Mouse (Mus musculus) layer of hippocampus, adult 9-11 months (tissue): ENCODE measurements around the gene Dis3l2.

ENCODE experiments used
- DNase-seq: peaks from one replicate; pipeline ENCODE4 v3.0.0; 2022

Gene Dis3l2

DNA sequence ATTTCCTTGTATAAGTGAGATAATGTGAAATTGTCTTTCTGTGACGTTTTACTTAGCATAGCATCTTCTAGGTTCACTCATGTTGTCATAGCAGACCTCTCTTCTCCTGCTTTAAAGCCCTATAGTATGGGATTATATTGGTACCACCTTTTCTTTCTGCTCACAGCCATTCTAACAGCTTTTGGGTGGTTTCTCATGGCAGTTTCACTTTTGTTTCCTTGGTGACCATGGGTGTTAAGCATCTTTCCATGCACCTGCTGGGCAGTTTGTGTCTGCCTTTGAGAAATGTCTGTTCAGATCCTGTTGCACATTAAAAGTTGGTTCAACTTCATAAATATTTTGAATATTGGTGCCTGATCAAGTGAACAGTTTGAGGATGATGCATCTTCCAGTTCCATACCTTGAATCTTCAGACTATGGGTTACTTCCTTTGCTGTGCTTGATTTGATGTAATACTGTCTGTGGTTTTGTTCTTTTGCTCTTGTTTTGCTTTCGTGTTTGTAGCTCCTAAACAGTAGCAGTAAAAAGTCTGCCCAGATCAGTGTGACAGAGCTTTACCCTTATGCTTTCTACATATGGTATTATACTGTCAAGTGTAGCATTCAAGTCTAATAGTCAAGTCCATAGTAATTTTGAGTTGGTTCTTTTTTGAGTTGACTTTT, 29.7 kb downstream of the Dis3l2 start:
- DNase-seq: no peak

DNA sequence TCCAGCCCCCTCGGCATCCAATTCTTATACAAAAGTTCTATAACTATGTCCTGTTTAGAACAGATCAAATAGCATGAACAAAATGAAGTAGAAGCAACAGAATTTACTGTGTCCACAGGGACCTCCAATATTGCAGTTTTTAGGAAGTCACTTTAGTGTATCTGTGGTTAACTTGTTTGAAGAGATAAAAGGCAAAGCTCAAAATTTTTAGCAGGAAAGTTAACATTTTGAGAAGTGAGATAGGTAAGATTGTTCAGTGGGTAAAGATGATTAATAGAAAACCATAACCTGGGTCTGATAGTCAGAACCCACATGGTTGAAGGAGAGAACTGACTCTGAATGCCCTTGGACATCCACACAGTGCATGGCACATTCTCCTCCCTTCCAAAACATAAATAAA, 32.8 kb downstream of the Dis3l2 start:
- DNase-seq: no peak

DNA sequence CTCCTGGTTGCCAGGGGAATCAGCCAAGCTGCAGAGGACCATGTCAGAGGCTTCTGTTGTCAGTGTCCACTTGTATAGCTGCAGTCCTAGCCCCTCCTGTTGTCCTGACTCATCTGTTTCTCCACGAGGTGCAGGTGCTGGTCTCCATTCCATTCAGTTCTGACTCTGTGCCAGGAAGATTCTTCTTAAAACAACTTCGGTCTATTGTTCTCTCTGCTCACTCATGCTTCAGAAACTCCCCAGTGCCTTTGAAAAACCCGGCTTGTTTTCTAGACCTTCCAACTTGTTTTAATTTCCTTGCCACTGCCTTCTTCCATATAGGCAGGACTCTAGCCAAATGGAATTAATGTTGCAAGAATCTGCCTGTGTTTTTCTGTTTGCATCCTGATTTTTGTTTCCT, 39.3 kb downstream of the Dis3l2 start:
- DNase-seq: no peak

DNA sequence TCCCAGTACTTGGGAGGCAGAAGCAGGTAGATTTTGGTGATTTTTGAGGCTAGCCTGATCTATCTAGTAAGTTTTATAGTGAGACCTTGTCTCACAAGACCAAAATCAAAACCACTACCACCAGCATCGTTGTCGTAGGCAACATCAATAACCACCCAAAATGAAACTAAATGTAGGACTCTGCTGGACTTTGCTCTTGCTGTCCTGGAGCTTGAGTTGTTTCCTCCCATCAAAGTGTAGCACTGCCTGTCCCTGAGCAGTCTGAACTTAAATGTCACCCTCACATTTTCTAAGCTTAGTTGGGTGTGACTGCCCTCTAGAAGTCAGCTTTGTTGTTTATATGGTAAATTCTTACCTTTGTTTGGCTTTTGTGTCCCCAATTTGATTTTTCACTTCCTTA, 43.4 kb downstream of the Dis3l2 start:
- no peak for DNase-seq

- no peak for DNase-seq
Measured at GRCm38 (mm10) chr1:86750094-86750493, 46.5 kb downstream of the Dis3l2 start.

DNA sequence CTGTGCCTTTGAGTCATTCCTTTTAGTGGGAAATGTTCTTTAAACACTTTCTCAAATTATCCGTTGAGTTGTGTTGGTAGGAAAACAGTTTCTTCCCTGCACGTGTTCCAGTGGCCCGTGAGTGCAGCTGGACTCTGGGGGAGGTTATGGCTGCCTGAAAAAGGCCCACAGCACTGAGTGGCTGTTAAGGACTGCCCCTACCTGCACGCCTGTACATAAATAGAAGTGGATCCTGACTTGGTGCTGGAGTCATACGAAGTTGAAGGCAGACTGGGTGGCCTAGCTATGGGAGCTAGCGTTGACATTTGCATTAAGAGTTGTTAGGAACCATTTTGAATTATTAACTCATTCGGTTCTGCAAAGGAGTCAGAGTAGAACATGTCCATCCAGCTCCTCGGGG, 49.8 kb downstream of the Dis3l2 start:
- no peak for DNase-seq

- no peak for DNase-seq
Measured at GRCm38 (mm10) chr1:86754335-86754734, 50.7 kb downstream of the Dis3l2 start.

DNA sequence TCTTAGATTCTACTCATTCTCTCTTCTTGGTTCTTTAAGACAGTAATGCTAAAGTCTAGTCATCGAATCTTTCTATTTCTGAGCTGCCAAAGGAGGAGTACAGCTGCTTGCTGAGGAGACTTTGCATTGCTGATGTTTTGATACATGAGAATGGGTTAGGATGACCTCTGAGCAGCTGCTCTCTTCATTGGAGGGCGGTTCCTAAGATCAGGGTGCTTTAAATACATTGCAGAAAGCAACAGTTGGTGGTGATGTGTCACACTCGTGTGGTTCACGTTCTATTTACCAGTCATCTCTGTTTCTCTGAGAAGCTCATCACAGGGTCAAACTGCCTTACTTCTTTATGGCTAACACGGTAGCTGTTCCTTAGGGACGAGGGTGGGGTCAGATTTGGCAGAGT, 54.5 kb downstream of the Dis3l2 start:
- DNase-seq: no peak

DNA sequence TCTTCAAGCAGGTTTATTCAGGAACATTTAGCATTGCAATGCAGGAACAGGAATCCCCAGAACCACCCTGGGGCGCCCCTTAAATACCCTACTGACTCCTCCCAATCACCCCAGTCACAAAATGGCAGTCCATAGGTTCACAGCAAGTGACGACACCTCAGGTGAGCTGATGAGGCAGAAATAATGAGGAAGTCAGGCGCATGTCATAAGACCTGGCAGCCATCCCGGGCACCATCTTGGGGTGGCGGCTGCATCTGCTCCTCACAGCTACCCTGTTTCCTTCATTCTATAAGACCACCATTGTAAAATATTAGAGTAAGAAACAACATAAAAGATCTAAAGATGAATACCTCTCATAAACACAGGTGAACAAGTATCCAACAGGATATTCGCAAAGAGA, 58.6 kb downstream of the Dis3l2 start:
- DNase-seq: no peak

DNA sequence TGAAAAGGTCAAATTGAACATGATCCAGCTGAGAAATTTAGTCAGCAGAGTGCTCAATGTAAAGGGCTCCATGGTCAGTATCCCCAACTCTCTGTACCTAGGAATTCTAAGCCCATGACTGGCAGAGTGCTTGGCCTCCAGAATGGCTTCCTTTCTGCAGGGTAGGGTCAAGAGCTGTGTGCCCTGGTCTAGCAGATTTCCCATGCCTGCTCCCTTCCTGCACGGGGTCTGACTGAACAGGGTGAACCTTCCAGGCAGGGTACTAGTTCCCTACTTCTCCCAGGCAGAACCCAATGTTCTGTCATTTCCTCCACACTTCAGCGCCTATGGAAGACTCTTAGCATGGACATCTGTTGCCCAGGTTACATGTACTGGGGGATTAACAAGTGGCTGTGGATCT, 97.6 kb downstream of the Dis3l2 start:
- DNase-seq: no peak

DNA sequence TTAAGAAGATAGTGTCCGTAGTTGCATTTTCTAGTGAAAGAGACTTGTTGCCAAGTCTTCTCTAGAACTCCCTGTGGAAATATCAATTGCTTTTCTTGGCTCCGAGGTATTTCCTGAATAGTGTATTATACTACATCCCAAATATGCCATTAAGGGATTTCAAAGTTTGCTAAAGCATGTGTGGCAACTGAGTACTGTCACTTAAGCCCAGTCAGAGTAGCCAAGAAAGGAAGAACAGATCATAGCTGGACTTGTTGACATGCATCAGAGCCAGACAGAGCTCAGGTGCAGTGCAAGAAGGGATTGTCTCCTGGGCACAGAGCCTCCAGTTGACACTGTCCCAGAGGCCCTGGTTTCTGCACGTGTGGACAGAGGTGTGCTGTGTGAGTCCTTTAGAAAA, 108.1 kb downstream of the Dis3l2 start:
- no peak for DNase-seq

- no peak for DNase-seq
Measured at GRCm38 (mm10) chr1:86822266-86822665, 118.7 kb downstream of the Dis3l2 start.

DNA sequence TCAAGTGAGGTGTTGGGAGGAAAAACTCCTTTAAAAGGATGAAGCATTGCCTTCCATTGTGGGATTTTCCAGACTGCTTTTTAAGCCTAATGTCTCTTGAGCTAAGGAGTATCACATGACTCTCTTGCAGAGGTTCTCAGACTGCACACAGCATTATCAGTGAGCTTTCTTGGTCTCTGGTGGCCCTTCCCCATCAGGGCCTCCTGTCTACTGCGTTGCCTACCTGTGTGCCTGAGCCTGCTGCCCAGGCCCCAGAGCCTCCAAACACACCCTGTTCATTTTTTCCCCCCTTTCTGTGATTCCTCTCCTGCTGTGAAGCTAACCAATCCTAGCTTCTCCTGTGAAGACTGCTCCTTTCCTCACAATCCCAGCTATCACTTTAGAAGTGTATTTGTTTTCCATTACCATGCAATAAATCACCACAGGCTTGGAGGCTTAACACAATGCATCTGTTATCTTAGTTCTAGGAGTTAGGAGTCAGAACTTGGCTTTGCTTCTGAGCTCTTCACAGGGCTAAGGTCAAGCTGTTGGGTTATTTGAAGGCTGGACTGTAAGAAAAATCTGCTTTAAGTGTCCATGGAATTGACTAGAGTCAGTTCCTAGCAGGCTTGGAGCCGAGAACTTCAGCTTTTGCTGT, 130.9 kb downstream of the Dis3l2 start:
- no peak for DNase-seq

- DNase-seq: peak; percentile 10
Measured at GRCm38 (mm10) chr1:86834988-86835387, 131.4 kb downstream of the Dis3l2 start.

GRCm38 (mm10) chr1:86850754-86851153, 147.1 kb downstream of the Dis3l2 start:
- DNase-seq: no peak

- no peak for DNase-seq
Measured at GRCm38 (mm10) chr1:86858876-86859275, 155.3 kb downstream of the Dis3l2 start.

DNA sequence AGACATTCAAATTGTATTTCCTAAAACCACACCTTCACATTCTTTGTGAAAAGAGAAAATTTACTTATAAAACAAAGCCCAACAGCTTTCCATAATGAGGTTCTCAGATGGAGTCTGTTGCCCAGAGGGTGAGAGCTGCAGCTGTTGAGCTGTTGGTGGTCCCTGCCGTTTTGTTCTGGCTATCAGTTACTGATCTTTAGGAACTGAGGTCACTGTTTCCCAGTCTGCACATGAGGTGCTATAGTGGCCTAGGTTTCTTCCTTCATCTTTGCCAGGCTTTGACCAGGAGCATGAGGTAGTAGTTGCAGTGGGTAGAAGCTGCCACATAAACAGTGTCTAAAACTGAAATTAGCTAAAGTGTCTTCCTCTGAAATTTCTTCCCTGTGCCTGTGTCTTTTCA, 155.8 kb downstream of the Dis3l2 start:
- DNase-seq: no peak

DNA sequence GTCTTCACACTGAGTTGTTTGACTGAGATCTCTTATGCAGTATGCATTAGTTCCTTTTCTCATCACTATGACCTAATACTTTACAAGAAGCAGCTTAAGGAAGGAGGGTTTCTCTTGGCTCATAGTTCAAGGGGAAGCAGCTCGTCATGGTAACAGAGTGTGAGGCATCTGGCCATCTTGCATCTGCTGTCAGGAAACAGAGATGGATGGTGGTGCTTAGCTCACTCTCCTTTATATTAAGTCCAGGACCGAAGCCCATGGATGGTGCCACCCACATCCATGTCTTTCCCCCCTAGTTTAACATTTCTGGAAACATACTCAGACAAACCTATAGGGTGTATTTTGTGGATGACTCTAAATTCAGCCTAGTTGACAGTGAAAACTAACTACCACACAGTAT, 170.1 kb downstream of the Dis3l2 start:
- no peak for DNase-seq

DNA sequence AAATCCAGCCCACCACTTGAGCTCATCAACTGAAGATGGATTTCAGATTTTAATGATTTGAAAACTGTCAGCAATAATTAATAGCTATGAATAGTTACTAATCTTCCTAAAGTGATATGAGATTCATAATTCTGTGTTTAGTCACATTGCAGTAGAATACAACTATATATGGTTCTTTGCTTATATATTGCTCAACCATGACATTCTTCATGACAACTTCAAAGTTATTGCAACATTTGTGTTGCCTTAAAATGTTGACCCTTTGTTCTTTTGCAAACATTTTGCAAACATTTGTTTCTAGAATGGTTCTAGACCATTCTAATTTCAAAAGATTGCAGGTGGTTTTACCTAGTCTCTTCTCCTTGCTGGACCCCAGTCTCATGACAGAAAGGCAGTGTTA, 175.1 kb downstream of the Dis3l2 start:
- DNase-seq: no peak

DNA sequence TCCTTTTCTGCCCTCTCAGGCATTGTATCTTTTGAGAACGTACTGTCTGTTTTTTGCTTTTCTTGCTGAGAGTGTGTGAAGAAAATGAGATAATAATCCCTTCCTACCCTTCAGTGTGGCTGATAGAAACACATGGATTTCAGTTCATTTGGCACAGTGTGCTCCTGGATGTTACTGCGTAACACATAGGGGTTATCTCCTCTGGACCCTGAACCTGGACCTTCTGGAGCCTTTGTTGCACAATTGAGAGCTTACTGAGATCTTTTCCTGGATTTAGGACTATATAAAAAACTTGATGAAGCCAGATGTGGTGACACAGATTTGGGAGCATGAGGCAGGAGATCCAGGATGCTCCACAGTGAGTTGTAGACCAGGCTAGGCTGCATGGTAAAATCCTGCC, 175.9 kb downstream of the Dis3l2 start:
- no peak for DNase-seq

DNA sequence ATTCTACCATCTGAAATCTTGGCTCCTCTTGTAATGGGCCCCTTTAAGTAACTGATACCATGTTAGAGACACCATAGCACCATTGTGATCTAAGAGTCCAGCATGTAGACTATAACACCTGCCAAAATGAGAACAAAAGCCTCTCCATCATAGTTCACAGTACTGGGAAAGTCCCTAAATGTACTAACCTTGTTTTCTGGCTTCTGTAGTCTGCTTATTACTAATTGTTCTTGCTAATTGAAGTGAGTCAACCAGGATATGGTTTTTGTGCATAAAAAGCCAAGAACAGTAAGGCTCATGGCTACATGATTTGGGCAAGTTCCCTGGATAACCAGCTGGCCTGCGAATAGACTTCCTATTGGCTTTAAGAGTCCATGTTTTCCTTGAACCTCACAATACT, 183.5 kb downstream of the Dis3l2 start:
- DNase-seq: no peak

DNA sequence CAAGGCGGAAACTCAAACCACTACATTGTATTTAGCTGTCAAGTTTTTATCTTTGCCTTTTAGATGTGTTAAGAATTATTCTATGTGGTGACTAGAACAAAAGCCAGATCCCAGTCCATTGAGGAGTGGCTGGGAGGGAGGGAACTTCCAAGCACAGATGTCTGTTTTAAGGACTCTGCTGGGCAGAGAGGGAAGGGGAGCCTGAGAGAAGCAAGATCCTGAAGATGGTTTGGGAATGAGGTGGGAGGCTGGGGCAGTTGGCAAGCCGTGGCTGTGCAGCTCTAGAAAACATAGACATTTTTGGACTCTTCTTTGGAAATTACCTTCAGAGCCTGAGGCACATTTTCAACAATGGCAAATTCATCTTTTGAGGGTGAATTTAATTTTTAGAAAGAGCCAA, 208.9 kb downstream of the Dis3l2 start:
- no peak for DNase-seq

GRCm38 (mm10) chr1:86913896-86914295, 210.3 kb downstream of the Dis3l2 start:
- DNase-seq: no peak

GRCm38 (mm10) chr1:86914697-86915096, 211.1 kb downstream of the Dis3l2 start:
- no peak for DNase-seq

- no peak for DNase-seq
Measured at GRCm38 (mm10) chr1:86916355-86916984, 212.9 kb downstream of the Dis3l2 start.
